Mouse (Mus musculus) left cerebral cortex, postnatal 25 days (tissue): ENCODE data around the gene Cmtm4. TPM values are rescaled to one million over a fixed set of nuclear protein-coding genes. Genes with fewer than 3 reads are reported as not detected.
A peak's percentile ranks its signal among the peaks of the same experiment; 100 is the strongest.

Experiments used
- DNase-seq, 2 experiments: peaks; one replicate each; pipeline ENCODE4 v3.0.0; 2022; ENCODE audit warnings: low spot score in 2 of 2, mixed read lengths in 1 of 2
- intact Hi-C: fragments of 180-260 bp; cut with DNase I; formaldehyde crosslinking; loops from one replicate; pipeline ENCODE4 v1.15.1; 2025
- total RNA-seq, 2 experiments: library from RNA; stranded (reverse); gene quantifications; 2 replicates each; pipeline ENCODE4 v1.2.3; 2021

The Cmtm4 gene
- total RNA-seq, 2 experiments from 2014 or later = 74.8 to 81.5 TPM

DNA sequence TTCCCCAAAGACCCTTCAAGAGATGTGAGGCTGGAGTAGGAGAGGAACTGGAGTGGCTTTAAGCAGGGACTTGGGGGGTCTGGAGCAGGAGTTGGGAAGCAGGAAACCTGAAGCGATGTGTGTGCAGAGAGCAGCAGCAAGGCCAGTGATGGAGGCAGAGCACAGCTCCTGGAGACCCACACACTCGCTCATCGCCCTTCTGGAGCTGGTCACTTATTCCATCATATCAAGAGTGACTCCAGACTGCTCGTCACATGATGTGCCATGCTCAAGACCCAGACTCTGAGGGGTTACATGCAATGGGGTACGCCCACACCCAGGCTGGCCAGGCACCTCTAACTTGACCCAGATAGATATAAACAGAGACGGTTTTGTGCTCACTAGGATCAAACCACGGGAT is 15.3 kb downstream of the Cmtm4 start:
- DNase-seq = no peak
- intact Hi-C loops = no loop called here

DNA sequence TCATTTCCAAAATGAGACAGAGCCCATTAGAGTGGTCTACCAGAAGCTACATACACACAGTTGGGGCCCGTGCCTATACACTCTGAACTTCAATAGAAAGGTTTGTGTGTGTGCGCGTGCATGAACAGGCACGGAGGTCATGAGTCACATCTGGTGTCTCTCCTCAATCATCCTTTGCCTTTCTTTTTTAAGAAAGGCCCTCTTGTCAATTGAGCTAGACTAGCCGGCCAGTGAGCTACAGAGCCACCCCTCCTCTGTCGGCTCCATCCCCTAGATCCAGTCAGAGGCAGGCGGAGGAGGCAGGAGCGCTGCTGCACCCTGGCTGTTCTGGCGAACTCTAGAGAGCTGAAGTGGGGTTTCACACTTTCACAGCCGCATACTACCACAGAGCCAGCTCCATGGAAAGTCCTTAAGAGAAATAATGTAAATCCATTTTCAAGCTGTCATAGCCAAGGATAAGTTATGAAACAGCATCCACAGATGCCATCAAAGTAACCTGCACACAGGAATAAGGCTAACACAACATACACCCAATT is 16.2 kb downstream of the Cmtm4 start:
- intact Hi-C loops = loop anchor here (2.0 kb wide), 1 partner anchor 15 kb away; the partner anchor contains the start of gene Cmtm4
- DNase-seq = peak in 1 of 2 experiments; percentile 57

DNA sequence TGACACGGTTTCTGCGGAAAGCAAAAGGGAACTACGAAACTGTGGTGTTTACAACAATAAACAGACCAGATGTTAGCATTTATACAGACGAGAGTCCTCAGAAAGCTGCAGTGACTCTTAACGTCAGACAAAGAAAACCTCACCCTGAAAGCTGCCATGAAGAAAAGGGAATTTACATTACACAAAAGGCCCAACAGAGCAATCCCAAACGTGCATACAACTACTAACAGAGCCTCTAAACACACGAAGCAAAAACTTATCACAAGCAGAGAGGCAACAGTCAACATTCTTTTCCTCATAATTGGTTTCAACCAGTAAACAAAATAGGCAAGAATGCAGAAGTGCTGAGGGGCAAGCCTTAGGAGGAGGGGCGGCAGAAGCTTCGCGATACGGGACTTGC is 18.9 kb downstream of the Cmtm4 start:
- no peak for DNase-seq
- intact Hi-C loops = no loop called here

DNA sequence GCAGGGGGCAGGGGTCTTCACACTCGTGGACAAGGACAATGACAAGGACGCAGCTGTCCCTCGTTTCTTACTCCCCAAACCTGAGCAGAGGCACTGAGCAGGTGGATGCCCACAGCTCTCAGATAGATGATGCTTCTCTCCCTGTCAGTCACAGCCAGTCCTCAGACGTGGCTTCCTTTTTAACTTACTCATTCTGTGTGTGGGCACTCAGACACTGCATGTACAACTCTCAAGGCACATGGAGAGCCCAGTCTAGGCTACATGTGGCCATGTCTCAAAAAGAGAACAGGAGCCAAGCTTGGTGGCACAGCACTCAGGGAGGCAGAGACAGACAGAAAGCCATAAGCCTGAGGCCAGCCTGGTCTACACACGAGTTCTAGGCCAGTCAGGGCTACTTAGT is 19.6 kb downstream of the Cmtm4 start:
- peak in 1 of 2 experiments; percentile 56 for DNase-seq
- intact Hi-C loops = no loop called here

DNA sequence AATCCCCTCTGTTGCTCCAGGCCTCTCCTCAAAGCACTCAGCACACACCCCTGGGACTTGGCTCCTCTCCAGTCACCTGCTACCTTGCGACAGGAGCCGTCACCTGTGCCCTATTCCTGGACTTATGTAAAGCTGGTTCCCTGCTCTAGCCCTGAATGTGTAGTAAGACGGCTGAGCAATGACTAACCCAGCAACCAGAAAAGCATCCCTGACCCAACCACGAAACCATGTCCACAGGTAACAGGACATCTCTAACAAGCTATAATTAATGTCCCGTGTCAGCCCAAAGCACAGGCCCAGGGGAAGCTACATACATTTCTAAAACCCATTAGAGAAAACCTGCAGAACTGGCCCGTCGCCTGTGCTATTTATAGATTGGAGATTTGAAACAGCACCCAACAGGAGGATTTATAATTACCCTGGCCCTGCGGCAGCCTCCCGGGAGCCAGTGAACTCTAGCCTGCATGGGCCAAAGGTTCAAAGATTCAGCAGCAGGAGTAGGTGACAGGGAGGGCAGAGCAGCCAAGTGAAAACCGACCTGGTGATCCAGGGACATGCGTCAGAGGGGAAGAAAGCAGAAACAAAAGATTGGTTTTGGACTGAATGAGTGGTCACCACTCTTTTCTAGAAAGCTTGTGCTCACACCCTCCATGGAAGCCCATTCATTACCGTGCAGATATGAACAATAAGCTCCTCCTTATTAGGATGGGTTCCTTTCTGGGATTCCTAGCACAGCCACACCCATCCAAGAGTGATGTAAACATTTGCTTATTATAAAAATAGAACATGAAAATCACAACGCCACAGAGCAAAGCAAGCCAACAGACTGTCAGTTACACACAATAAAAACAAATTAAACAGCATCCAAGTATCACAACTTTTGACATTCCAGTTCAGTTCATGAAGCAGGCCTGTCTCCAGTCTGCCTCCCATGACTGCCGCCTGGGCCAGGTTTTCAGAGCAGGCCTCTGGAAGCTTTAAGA is 20.5 kb downstream of the Cmtm4 start:
- intact Hi-C loops = no loop called here
- no peak for DNase-seq

- intact Hi-C loops = no loop called here
- no peak for DNase-seq
Observed at GRCm38 (mm10) chr8:104374269-104374668, 21.3 kb downstream of the Cmtm4 start.

DNA sequence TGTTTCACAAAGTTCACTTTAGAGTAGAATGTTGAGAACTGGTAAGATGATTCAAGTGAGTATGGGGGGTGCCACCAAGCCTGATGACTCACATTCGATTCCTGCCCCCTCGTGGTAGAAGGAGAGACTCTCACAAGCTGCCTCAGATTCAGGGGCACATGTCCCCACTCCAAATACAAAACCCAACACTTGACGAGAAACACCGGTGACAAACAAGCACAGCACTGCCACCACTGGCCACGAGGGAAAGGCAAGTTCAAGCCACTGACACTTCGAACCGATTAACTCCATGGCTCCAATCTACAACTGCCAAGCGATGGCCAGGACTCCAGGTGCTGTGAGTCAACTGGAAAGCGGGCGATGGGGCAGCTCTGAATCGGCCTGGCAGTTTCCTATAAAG is 21.8 kb downstream of the Cmtm4 start:
- peak in 1 of 2 experiments; percentile 41 for DNase-seq
- intact Hi-C loops = no loop called here

DNA sequence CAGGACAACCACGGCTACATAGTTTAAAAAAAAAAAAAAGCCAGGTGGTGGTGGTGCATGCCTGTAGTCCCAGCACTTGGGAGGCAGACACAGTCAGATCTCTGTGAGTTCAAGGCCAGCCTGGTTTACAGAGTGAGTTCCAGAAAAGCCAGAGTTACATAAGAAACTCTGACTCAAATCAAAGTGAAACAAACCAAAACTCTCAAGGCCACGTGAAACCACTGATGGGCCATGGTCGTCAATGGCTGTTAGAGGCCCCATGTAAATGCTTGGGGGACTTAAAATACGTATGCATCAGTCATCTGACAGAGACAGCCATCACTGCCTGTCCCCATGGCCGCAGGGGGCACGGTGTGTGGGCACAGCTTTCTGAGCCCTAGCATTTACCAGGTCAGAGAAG is 24.5 kb downstream of the Cmtm4 start:
- intact Hi-C loops = no loop called here
- DNase-seq = no peak

GRCm38 (mm10) chr8:104370071-104370470 is 25.5 kb downstream of the Cmtm4 start:
- intact Hi-C loops = no loop called here
- peak in 1 of 2 experiments; percentile 59 for DNase-seq

- intact Hi-C loops = no loop called here
- no peak for DNase-seq
Observed at GRCm38 (mm10) chr8:104369591-104369990, 26.0 kb downstream of the Cmtm4 start.

GRCm38 (mm10) chr8:104367398-104367797 is 28.2 kb downstream of the Cmtm4 start:
- intact Hi-C loops = no loop called here

DNA sequence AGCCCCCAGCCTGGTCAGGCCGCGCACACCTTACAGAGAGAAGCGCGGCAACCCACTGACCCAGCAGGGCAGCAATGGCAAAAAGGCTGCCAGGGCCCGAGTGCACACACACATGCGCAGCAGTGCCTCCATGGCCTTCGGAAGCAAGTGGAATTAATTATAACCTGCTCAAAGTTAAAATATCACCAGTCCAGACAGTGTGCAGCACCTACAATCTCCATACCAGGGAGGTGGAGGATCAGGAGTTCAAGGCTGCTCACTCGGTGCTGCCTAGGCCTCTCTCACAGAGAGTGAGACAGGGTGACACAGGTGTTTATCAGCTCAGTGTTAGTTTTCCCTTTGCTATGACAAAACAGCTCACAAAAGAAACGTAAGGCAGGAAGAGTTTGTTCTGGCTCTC is 29.9 kb downstream of the Cmtm4 start:
- intact Hi-C loops = no loop called here

More at GRCm38 (mm10) chr8:104367398-104367797, 28.2 kb downstream of the Cmtm4 start:
- DNase-seq = no peak

GRCm38 (mm10) chr8:104359778-104360456 is 35.7 kb downstream of the Cmtm4 start:
- intact Hi-C loops = no loop called here

More for the DNA sequence above, 29.9 kb downstream of the Cmtm4 start:
- no peak for DNase-seq

GRCm38 (mm10) chr8:104358637-104359036 is 37.0 kb downstream of the Cmtm4 start:
- intact Hi-C loops = no loop called here
- no peak for DNase-seq

More at GRCm38 (mm10) chr8:104359778-104360456, 35.7 kb downstream of the Cmtm4 start:
- DNase-seq = no peak

GRCm38 (mm10) chr8:104354504-104354903 is 41.1 kb downstream of the Cmtm4 start:
- intact Hi-C loops = no loop called here

GRCm38 (mm10) chr8:104353186-104353585 is 42.4 kb downstream of the Cmtm4 start:
- DNase-seq = no peak
- intact Hi-C loops = no loop called here

More at GRCm38 (mm10) chr8:104354504-104354903, 41.1 kb downstream of the Cmtm4 start:
- DNase-seq = no peak

GRCm38 (mm10) chr8:104350047-104350446 is 45.6 kb downstream of the Cmtm4 start:
- intact Hi-C loops = no loop called here
- DNase-seq = no peak

DNA sequence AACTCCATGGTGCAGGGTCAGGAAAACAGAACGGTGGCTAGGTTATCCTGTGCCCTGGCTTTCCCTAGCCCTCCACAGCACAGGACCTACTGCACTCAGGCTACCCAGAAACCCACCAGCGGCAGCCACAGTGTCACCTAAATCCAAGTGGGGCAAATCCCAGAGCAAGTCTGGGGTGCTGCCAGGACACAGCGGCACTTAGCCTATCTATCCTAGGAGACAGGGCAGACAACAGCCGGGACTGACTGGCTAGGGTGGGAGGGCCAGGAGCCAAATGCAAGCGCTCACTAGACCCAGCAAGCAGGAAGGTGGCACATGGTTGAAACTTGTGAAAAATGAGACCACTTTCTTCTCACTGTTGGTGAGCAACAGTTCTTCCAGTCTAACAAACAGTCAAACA is 46.6 kb downstream of the Cmtm4 start:
- DNase-seq = no peak
- intact Hi-C loops = no loop called here

GRCm38 (mm10) chr8:104346706-104347105 is 48.9 kb downstream of the Cmtm4 start:
- intact Hi-C loops = no loop called here
- DNase-seq = no peak

DNA sequence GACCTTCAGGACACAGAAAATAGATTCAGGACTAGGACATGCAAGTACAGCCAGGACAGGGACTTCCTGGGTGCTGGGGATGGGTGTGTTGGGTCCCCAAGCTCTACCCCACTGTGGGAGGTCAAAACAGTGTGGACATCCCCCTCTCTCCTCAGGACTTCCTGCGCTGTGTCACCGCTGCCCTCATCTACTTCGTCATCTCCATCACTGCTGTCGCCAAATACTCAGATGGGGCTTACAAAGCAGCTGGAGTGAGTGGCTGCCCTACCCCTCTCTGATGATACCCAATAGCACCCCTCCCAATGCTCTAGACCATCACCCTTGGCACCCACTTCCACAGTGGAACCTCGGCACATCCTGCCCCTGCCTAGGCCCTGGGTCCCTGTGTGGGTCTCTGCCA is 51.0 kb downstream of the Cmtm4 start:
- no peak for DNase-seq
- intact Hi-C loops = loop anchor here (2.0 to 5.0 kb wide), 2 partner anchors 163 to 226 kb away; partner anchors contain the start of gene Terb1
